Mouse (Mus musculus) kidney, embryonic 15.5 days (tissue): ENCODE data around the gene Ikzf3. TPM values are rescaled to one million over a fixed set of nuclear protein-coding genes. Genes with fewer than 3 reads are reported as not detected.

ENCODE experiments used
- ATAC-seq: fragments of 200-750 bp; cut with Nextera tagmentation; replicated peaks from 2 replicates; pipeline ENCODE4 v1.8.0; 2017; ENCODE audit warnings: moderate TSS enrichment; ENCODE audit not compliant: low FRiP score
- H3K27ac ChIP-seq: fragments of 300-500 bp; sonication (generic); 2 replicates; pipeline ENCODE4 v1.5.1; 2015; ENCODE audit warnings: mild to moderate bottlenecking, inconsistent platforms
- H3K27me3 ChIP-seq: fragments of 300-500 bp; sonication (generic); 2 replicates; pipeline ENCODE4 v1.6.1; 2015; ENCODE audit warnings: inconsistent platforms
- H3K36me3 ChIP-seq: fragments of 300-500 bp; sonication (generic); 2 replicates; pipeline ENCODE4 v1.6.1; 2015; ENCODE audit warnings: inconsistent platforms
- H3K4me1 ChIP-seq: fragments of 300-500 bp; sonication (generic); 2 replicates; pipeline ENCODE4 v1.6.1; 2015; ENCODE audit warnings: inconsistent platforms
- H3K4me2 ChIP-seq: fragments of 300-500 bp; sonication (generic); 2 replicates; pipeline ENCODE4 v1.6.1; 2015; ENCODE audit warnings: moderate library complexity, mild to moderate bottlenecking, inconsistent platforms
- H3K4me3 ChIP-seq: fragments of 300-500 bp; sonication (generic); replicated peaks from 2 replicates; pipeline ENCODE4 v1.5.1; 2015; ENCODE audit warnings: mild to moderate bottlenecking, inconsistent platforms
- H3K9ac ChIP-seq: fragments of 300-500 bp; sonication (generic); 2 replicates; pipeline ENCODE4 v1.6.1; 2015; ENCODE audit warnings: mild to moderate bottlenecking, inconsistent platforms
- H3K9me3 ChIP-seq: fragments of 300-500 bp; sonication (generic); replicated peaks from 2 replicates; pipeline ENCODE4 v1.6.1; 2016; ENCODE audit warnings: inconsistent platforms
- WGBS: fragments of 180-500 bp; shearing (Covaris S2); methylation state at CpG from one replicate; pipeline ENCODE4 v1.1.7; 2015; ENCODE audit warnings: mixed read lengths; 5-methylcytosine and 5-hydroxymethylcytosine counted together
- polyA plus RNA-seq: library from polyadenylated mRNA; unstranded; fragments of >200 nt; fragmentation: Nextera tagmentation; extraction: Ambion mirVana; gene quantifications from 2 replicates; pipeline ENCODE4 v1.2.1, GENCODE M21; 2015

Ikzf3 gene
- polyA plus RNA-seq, 1 experiment from 2014 or later: 0.43 TPM

DNA sequence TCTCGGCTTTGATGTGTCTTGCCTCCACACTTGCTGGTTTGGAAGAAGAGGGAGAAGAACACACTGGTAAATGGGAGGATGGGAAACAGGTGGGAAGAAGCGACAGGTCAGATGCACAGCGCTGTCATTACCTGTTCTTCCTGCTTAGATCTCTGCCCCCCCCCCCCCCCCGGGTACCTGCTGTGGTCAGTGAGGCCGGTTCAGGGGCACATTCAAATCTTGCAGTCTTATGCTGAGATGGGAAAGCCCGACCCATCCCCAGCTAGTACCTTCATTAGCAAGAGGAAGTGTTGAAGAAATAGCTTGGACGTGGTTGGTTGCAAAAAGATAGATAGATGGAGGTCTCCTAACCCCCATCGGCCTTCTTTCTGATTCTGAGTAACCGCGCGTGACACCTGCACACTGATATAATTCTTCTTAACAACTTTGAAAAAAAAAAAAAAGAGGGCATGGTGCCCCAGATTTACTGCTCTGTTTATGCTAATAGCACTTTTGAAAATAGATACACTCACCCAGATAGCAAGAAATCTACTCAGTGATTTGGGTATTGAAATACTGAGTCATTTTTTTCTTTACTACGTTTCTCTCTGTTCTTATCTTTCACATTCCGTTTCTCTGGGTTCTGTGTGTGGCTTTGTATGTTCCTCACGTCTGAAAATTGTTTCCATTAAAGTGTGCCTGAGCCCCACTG lies 68.7 kb downstream of the Ikzf3 start:
- no peak overlapping the region for H3K4me3 ChIP-seq
- no peaks in the 10 kb centered on the region for H3K9me3 ChIP-seq
- 54% methylated on average over 14 of the region's 14 CpGs for WGBS
- H3K4me1 ChIP-seq: 0 out of 2 replicates have a peak, but pooled peaks cover 3% of the 10 kb centered on the region
- no peak overlapping the region for H3K27ac ChIP-seq
- ATAC-seq: no peak
- H3K9ac ChIP-seq: no peak overlapping the region
- no peaks in the 10 kb centered on the region for H3K36me3 ChIP-seq
- no peaks in the 10 kb centered on the region for H3K27me3 ChIP-seq
- no peak overlapping the region for H3K4me2 ChIP-seq

DNA sequence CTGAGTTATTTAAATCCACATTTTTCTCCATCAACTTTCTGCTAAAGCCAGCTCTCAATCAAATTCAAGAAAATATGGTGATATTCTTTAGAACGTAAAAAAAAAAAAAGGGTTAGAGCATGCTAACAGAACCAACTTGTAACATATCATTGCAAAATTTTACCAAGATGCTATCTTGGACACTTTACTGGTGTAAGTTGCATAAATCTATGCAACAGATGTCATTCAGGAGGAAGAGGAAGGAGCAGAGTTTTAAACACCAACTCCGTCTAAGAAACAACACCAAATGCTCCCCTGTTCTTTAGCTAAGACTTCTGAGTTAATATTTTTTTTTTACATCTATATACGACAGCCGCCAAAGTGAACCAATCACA lies 69.4 kb downstream of the Ikzf3 start:
- Histone ChIP-seq H3K27me3 (no peaks in the 10 kb centered on the region), H3K9ac (no peak overlapping the region), H3K4me2 (no peak overlapping the region), H3K9me3 (no peaks in the 10 kb centered on the region), H3K4me1 (0 out of 2 replicates have a peak, but pooled peaks cover 7% of the 10 kb centered on the region), H3K4me3 (no peak overlapping the region), H3K36me3 (no peaks in the 10 kb centered on the region), H3K27ac (no peak overlapping the region)
- ATAC-seq: no peak
- WGBS: 84% methylated on average over 4 of the region's 4 CpGs

DNA sequence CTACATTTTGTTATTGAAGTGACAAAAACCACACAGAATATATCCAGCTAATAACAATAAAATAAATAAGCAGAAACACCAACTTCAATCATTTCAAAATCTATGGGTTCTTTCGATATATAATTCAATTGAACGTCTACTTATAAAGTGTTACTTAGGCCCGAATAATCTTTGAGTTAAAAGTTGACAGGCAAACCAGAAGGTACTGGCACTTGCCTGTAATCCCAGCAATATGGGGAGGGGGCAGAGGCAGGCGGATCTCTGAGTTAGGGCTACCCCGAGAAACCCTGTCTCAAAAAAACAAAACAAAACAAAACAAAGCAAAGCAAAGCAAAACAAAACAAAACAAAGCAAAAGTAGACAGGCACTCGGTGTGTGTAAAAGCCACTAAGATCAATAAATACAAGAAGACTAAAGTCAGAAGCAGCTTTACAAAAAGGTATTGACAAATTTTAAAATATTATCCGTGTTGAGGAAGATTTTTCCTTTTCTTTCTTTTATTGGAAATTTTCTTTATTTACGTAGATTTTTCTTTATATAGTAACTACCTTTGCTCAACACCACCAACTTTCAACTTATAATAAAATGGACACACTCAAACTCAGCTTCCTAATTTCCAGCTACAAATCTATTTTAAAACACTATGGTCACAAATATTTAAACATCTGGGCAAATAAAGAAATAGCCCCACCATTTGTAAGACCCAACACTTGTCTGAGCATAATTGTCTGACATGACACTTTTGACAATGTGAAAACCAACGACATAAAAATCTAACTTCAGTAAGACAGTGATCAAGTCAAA lies 70.0 kb downstream of the Ikzf3 start:
- Histone ChIP-seq H3K4me1 (peaks cover 12% of the 10 kb centered on the region; the same call in 1 of the 2 replicates), H3K4me2 (no peak overlapping the region), H3K36me3 (no peaks in the 10 kb centered on the region), H3K27me3 (no peaks in the 10 kb centered on the region), H3K4me3 (no peak overlapping the region), H3K9ac (no peak overlapping the region), H3K27ac (no peak overlapping the region), H3K9me3 (no peaks in the 10 kb centered on the region)
- 89% methylated on average over 9 of the region's 9 CpGs for WGBS
- no peak for ATAC-seq

DNA sequence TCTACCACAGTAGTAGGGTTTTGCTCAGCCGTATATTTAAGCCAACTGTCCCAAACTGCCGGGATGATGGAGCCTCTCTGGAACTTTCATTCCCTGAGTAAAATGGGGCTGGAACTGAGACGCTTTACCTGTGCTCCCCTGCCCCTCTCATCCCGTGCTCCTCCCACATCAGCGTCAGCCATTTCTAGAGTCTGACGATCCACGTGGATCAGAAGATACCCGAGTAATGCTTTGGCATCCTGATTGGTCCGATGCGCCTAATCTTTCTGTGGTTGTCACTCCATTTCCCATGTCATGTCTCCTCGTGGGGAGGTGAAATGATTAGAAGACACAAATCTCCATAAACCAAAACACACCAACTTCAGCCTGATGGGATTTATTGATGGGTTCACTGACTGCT lies 70.9 kb downstream of the Ikzf3 start:
- Histone ChIP-seq H3K27ac (no peak overlapping the region), H3K4me3 (no peak overlapping the region), H3K4me1 (peaks cover 12% of the 10 kb centered on the region; the same call in 1 of the 2 replicates), H3K9me3 (no peaks in the 10 kb centered on the region), H3K9ac (no peak overlapping the region), H3K36me3 (no peaks in the 10 kb centered on the region), H3K27me3 (no peaks in the 10 kb centered on the region), H3K4me2 (no peak overlapping the region)
- 88% methylated on average over 11 of the region's 11 CpGs for WGBS
- ATAC-seq: no peak

DNA sequence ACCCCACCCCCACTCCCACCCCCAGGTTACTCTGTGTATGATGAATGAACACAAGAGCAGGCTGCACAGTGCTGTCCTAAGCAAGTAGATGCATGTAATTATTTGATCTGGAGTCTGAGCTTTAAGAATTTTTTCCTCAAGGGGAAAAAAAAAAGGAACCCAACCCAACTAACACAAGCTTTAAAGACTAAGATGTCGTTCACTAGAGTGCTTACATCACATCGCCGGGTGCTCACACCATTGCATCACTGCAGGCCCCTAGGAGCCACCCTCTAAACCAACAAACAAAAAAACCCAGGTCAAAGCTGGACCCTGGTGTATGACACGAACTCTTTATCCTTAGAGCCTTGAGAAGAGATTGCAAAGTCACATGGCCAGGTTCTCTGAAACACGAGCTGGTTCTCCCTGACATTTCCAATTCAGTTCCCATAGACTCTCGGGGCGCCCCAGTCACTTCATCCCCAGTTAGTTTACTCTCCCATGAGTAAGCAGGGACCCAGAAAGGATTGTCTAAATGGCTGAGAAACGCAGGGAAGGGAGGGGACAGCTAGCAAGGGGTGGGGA lies 71.8 kb downstream of the Ikzf3 start:
- no peak overlapping the region for H3K4me2 ChIP-seq
- H3K4me1 ChIP-seq: peaks cover 19% of the 10 kb centered on the region
- no peak overlapping the region for H3K27ac ChIP-seq
- no peaks in the 10 kb centered on the region for H3K36me3 ChIP-seq
- 52% methylated on average over 8 of the region's 8 CpGs for WGBS
- H3K27me3 ChIP-seq: no peaks in the 10 kb centered on the region
- H3K9me3 ChIP-seq: no peaks in the 10 kb centered on the region
- no peak overlapping the region for H3K4me3 ChIP-seq
- no peak for ATAC-seq
- no peak overlapping the region for H3K9ac ChIP-seq

DNA sequence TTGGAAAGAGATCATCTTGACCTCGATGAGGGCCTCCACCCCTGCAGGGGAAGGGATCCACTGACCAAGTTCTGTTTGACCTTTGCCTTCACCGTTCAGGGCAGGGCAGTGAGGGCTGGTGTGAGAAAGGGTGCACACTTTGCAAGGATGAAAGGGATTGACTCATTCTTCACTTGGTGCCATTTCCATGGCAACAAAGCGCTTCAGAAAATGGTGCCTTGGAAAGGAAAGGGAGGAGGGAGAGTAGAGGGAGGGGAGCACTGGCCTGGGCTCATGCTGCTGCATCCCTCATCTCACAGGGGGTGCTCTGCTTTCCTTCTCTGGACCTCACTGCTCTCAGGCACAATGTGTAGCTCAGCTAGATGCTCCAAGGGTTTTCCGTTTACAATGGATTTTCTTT lies 73.1 kb downstream of the Ikzf3 start:
- Histone ChIP-seq H3K27ac (no peak overlapping the region), H3K9ac (no peak overlapping the region), H3K27me3 (no peaks in the 10 kb centered on the region), H3K9me3 (no peaks in the 10 kb centered on the region), H3K4me2 (no peak overlapping the region), H3K4me3 (no peak overlapping the region), H3K4me1 (peaks cover 19% of the 10 kb centered on the region), H3K36me3 (no peaks in the 10 kb centered on the region)
- WGBS: 50% methylated on average over 4 of the region's 4 CpGs
- ATAC-seq: no peak

DNA sequence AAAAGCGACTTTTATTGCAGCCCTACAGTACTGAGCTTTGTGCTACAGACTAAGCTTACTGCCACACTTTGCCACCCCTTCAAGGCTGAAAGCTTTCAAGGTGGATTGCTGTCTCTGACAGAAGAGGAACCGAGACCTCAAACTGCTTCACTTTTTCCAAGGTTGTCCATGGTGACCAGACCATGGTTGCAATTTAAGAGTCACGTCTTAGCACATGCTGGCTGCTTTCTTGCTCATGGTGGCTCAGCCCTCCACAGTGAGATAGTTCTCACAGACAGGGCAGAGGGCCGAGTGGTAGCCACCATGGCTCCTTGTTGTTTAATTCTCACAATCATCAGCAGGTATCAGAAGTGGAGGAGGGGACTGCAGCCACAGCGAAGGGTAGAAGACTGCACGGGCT lies 75.0 kb downstream of the Ikzf3 start:
- H3K9ac ChIP-seq: no peak overlapping the region
- no peaks in the 10 kb centered on the region for H3K9me3 ChIP-seq
- H3K4me3 ChIP-seq: no peak overlapping the region
- H3K4me1 ChIP-seq: peaks cover 19% of the 10 kb centered on the region
- H3K36me3 ChIP-seq: no peaks in the 10 kb centered on the region
- ATAC-seq: no peak
- 72% methylated on average over 6 of the region's 6 CpGs for WGBS
- peak overlapping the region; percentile 80 for H3K27ac ChIP-seq
- H3K4me2 ChIP-seq: no peak overlapping the region
- H3K27me3 ChIP-seq: 0 out of 2 replicates have a peak, but pooled peaks cover under 1% of the 10 kb centered on the region

DNA sequence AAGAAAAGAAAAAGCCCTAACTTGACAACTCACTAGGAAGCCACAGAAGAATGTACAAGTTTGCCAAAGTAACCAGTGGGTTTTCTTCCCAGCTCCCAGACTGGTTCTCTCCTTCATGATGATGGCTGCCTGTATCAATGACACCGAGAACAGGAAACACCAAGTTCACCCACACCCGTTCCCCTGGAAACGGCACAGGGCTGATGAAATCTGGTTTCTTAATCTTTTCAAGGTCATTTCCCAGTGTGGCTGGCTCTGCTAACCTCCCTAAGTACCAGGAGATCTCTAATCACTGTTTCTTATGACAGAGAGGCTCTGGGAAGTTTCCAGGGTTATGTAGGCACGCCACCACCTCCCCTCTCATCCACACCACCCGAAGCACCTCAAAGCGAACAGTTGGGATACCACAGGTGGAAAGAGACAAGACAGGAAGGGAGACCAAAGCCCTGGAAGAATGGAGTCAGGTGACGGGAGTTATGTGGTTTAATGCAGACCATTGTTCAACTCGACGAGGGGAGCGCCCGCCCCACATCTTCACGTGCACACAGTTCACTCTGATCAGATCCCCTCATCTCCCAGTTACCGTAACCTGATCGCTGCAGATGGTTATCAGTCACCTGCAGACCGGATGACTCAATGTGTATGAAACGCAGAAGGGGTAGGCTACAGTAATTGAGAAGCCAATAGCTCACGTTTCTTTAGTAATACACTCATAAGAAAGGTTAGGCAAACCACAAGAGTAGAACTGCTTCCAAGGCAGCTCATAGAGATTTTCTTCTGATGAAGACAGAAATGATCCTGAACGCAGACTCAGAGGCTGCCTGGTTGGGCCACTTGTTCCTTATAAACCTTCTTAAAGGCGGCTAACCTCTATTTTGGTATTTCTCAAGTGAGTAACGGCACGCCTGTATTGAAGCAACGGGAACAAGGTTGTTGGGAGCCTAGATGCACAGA lies 75.8 kb downstream of the Ikzf3 start:
- H3K4me1 ChIP-seq: peaks cover 19% of the 10 kb centered on the region
- no peaks in the 10 kb centered on the region for H3K36me3 ChIP-seq
- H3K4me2 ChIP-seq: peak overlapping the region; percentile 15; the same call in 1 of the 2 replicates
- no peak overlapping the region for H3K4me3 ChIP-seq
- 53% methylated on average over 22 of the region's 22 CpGs for WGBS
- H3K27ac ChIP-seq: peak overlapping the region; percentile 80
- H3K27me3 ChIP-seq: 0 out of 2 replicates have a peak, but pooled peaks cover 2% of the 10 kb centered on the region
- no peak overlapping the region for H3K9ac ChIP-seq
- no peaks in the 10 kb centered on the region for H3K9me3 ChIP-seq
- ATAC-seq: 0 out of 2 replicates have a peak, but pooled peaks have one; percentile 18

DNA sequence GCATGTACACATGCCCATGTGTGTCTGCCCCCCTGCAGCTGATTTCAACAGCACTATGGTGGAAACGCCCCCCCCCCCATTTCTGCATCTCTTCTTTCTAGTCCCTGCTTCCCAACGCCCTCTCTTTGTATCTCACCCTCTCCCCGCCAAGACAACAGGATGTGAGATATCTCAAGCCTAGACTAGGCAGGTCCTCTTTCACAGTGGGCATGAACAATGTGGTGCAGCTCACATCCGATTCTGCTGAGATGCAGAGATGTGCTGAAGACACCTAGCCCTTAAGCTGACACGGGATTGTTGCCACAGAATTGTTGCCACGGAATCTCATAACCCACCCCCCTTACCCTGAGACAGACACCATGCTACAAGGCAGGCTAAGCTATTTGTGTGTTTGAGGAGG lies 81.3 kb downstream of the Ikzf3 start:
- H3K4me2 ChIP-seq: no peak overlapping the region
- no peak overlapping the region for H3K27ac ChIP-seq
- no peak overlapping the region for H3K4me3 ChIP-seq
- no peaks in the 10 kb centered on the region for H3K36me3 ChIP-seq
- H3K9me3 ChIP-seq: no peaks in the 10 kb centered on the region
- WGBS: 81% methylated on average over 6 of the region's 6 CpGs
- H3K4me1 ChIP-seq: peaks cover 2% of the 10 kb centered on the region; the same call in 1 of the 2 replicates
- H3K27me3 ChIP-seq: peaks cover 13% of the 10 kb centered on the region
- ATAC-seq: no peak
- H3K9ac ChIP-seq: no peak overlapping the region

DNA sequence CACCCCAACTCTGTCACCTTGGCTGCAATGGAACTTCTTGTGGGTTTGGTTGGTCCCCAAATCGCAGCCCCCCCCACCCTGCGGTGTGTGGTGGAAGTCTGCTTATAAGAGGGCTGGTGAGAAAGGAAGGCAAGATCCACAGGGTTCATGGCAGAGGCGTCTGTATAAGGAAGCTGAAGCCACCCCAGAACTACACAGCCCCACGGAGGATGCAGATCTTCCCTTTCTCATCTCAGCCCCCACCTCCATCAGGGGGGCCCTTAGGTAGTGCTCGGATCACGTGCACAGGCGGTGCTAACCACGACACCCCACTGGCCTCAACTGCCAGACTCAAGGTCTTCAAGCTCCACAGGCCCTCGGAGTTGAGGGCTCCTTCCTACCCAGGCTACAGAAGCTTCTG lies 81.9 kb downstream of the Ikzf3 start:
- Histone ChIP-seq H3K27ac (no peak overlapping the region), H3K4me1 (peaks cover 4% of the 10 kb centered on the region), H3K9ac (no peak overlapping the region), H3K27me3 (peaks cover 19% of the 10 kb centered on the region), H3K9me3 (no peaks in the 10 kb centered on the region), H3K4me2 (no peak overlapping the region), H3K4me3 (no peak overlapping the region), H3K36me3 (no peaks in the 10 kb centered on the region)
- 84% methylated on average over 9 of the region's 9 CpGs for WGBS
- ATAC-seq: no peak

DNA sequence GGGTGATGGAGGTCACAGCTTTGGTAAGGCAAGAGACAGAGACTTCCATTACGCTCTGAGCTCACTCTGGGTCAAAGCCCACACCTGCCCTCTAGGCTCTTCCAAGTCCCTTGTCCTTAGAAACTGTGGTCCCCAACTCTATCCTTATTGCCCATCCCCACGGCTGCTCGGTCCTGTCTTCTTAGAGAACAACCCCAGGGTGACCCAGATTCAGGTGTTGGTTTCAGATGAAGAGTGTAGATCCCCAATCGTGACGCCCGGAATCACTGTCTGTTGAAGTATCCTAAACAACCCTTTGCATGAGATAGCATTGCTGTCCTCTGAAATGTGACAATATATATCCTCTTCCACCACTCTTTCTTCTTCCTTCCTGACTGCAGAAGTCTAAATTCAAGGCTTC lies 83.6 kb downstream of the Ikzf3 start:
- Histone ChIP-seq H3K27ac (no peak overlapping the region), H3K27me3 (peaks cover 31% of the 10 kb centered on the region), H3K4me2 (no peak overlapping the region)

More for the DNA sequence above, 83.6 kb downstream of the Ikzf3 start:
- no peaks in the 10 kb centered on the region for H3K36me3 ChIP-seq
- H3K9me3 ChIP-seq: no peaks in the 10 kb centered on the region
- WGBS: 95% methylated on average over 6 of the region's 6 CpGs
- no peak overlapping the region for H3K4me3 ChIP-seq
- no peak overlapping the region for H3K9ac ChIP-seq
- ATAC-seq: no peak
- peaks cover 18% of the 10 kb centered on the region for H3K4me1 ChIP-seq
